Mouse (Mus musculus) lung, adult 2 months (tissue): ENCODE data around the gene Kif1bp. TPM values are rescaled to one million over a fixed set of nuclear protein-coding genes. Genes with fewer than 3 reads are reported as not detected.

Experiments
- DNase-seq: peaks from one replicate; pipeline ENCODE4 v3.0.0; 2022
- H3K4me1 ChIP-seq: fragments of 200-500 bp; 2 replicates; pipeline ENCODE4 v1.6.1; 2011; ENCODE audit warnings: low read length; ENCODE audit not compliant: control insufficient read depth, insufficient read depth
- H3K4me3 ChIP-seq: fragments of 200-500 bp; replicated peaks from 2 replicates; pipeline ENCODE3; 2011; ENCODE audit warnings: low read depth, mild to moderate bottlenecking, control low read depth, low read length; ENCODE audit errors: extremely low read depth
- CTCF ChIP-seq: fragments of 200-500 bp; IDR thresholded peaks from 2 replicates; pipeline ENCODE4 v1.5.1; 2011; ENCODE audit warnings: mild to moderate bottlenecking, low read length, control low read depth; ENCODE audit not compliant: insufficient read depth
- POLR2A ChIP-seq: fragments of 200-500 bp; IDR thresholded peaks from 2 replicates; pipeline ENCODE4 v1.6.1; 2011; ENCODE audit warnings: low read depth, mild to moderate bottlenecking, control low read depth, low read length, borderline replicate concordance; ENCODE audit errors: extremely low read depth
- WGBS: fragments of 180-500 bp; shearing (Covaris S2); methylation state at CpG from one replicate; pipeline ENCODE4 v1.1.7; 2018; 5-methylcytosine and 5-hydroxymethylcytosine counted together
- polyA plus RNA-seq: library from polyadenylated mRNA; depleted of rRNA; stranded (reverse); fragments of >200 nt; gene quantifications from 2 replicates; pipeline ENCODE4 v1.2.3, GENCODE M21; 2012

The Kif1bp gene
- polyA plus RNA-seq, 1 experiment, result 37.8 TPM

GRCm38 (mm10) chr10:62542507-62542906 lies 35.8 kb downstream of the Kif1bp start:
- WGBS, result 87% methylated on average over 12 of the region's 12 CpGs
- TF ChIP-seq POLR2A (no peak), CTCF (no peak)
- no peak for DNase-seq
- Histone ChIP-seq H3K4me3 (no peak overlapping the region), H3K4me1 (peaks cover 4% of the 10 kb centered on the region; the same call in 1 of the 2 replicates)

GRCm38 (mm10) chr10:62541499-62541898 lies 36.8 kb downstream of the Kif1bp start:
- no peak overlapping the region for H3K4me3 ChIP-seq
- peaks cover 1% of the 10 kb centered on the region; the same call in 1 of the 2 replicates for H3K4me1 ChIP-seq
- TF ChIP-seq CTCF, result no peak
- no peak for TF ChIP-seq POLR2A
- DNase-seq, result no peak
- 85% methylated on average over 12 of the region's 12 CpGs for WGBS

DNA sequence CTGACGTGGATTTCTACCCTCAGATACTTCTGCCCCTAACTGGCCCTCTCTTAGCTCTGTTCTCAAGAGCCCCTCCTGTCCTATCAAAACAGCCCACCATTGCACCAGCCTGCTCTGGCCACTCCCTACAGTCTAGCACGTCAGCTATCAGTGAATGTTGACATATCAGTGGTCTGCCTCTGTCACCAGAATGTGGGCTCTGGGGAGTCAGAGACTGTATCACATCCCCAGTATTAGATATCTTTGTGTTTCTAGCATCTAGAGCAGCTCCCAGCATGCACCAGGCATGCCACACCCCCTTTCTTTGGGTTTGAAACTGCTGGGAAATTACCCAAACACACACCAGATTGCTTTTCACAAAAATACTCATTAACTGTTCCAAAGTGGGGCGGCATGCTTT lies 37.5 kb downstream of the Kif1bp start:
- H3K4me1 ChIP-seq, result no peaks in the 10 kb centered on the region; the same call in 1 of the 2 replicates
- no peak for DNase-seq
- H3K4me3 ChIP-seq, result no peak overlapping the region
- 67% methylated on average over 3 of the region's 3 CpGs for WGBS
- TF ChIP-seq POLR2A, result no peak
- no peak for TF ChIP-seq CTCF

GRCm38 (mm10) chr10:62534509-62534908 lies 43.7 kb downstream of the Kif1bp start:
- Histone ChIP-seq H3K4me1 (peaks cover 17% of the 10 kb centered on the region), H3K4me3 (no peak overlapping the region)
- WGBS, result 58% methylated on average over 7 of the region's 7 CpGs
- no peak for DNase-seq
- TF ChIP-seq CTCF, result no peak
- no peak for TF ChIP-seq POLR2A

GRCm38 (mm10) chr10:62532832-62533231 lies 45.4 kb downstream of the Kif1bp start:
- no peak for DNase-seq
- Histone ChIP-seq H3K4me1 (peaks cover 17% of the 10 kb centered on the region), H3K4me3 (no peak overlapping the region)
- no peak for TF ChIP-seq POLR2A
- TF ChIP-seq CTCF, result no peak
- 31% methylated on average over 2 of the region's 2 CpGs for WGBS

DNA sequence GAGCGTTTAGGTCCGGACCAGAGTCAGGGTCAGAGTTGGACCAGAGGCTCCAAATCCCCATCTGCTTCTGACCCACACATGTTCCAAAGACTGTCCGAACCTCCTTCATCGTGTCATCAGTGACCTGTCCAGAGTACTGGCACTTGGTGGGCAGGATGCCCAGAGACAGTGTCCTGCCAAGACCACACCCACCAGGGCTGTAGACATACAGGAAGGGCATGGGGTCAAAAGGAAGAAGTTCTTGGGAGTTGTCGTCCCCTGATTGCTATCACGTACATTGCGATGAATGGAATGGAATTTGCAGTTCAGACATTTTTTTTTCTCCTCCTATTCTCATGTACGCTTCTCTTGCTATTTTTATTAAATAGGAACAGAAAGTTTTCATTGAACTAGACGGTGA lies 48.1 kb downstream of the Kif1bp start:
- H3K4me1 ChIP-seq, result peaks cover 17% of the 10 kb centered on the region
- H3K4me3 ChIP-seq, result no peak overlapping the region
- WGBS, result 34% methylated on average over 9 of the region's 9 CpGs
- peak; percentile 63 for DNase-seq
- no peak for TF ChIP-seq CTCF
- no peak for TF ChIP-seq POLR2A

GRCm38 (mm10) chr10:62527351-62527750 lies 50.9 kb downstream of the Kif1bp start, which contains the start of gene Srgn:
Srgn (minus strand) TSS chr10:62527451.
- DNase-seq, result no peak
- WGBS, result 74% methylated on average over 14 of the region's 14 CpGs
- H3K4me1 ChIP-seq, result peaks cover 8% of the 10 kb centered on the region; the same call in 1 of the 2 replicates
- H3K4me3 ChIP-seq, result peak within 1 kb of the TSS; percentile 48
- TF ChIP-seq CTCF (no peak), POLR2A (peak; percentile 38; the same call in 1 of the 2 replicates)

GRCm38 (mm10) chr10:62522346-62522950 lies 55.8 kb downstream of the Kif1bp start:
- DNase-seq, result no peak
- Histone ChIP-seq H3K4me3 (no peak overlapping the region), H3K4me1 (no peaks in the 10 kb centered on the region)
- 61% methylated on average over 7 of the region's 7 CpGs for WGBS
- TF ChIP-seq CTCF (no peak), POLR2A (no peak)

DNA sequence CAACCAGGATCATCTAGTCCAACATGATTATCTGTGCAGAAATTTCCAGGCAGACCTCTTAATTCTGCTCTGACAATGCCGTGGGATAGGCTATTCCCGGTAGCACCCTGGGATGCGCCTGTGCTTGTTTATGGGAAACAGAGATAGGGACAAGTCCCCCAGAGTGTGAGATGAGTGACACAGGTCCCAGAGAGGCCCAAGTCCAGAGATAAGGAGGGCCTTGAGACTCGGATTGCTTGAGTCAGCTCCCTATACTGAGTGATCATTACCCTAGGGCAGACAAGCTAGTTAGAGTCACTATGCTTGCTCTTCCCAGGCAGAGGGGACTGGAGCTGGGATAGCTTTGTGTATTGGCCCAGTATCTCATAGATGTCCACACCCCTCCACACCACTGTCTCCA lies 56.5 kb downstream of the Kif1bp start:
- TF ChIP-seq POLR2A (no peak), CTCF (no peak)
- H3K4me1 ChIP-seq, result no peaks in the 10 kb centered on the region
- DNase-seq, result no peak
- no peak overlapping the region for H3K4me3 ChIP-seq
- 34% methylated on average over 4 of the region's 4 CpGs for WGBS

GRCm38 (mm10) chr10:62520911-62521310 lies 57.3 kb downstream of the Kif1bp start:
- H3K4me1 ChIP-seq, result no peaks in the 10 kb centered on the region
- H3K4me3 ChIP-seq, result no peak overlapping the region
- no peak for DNase-seq
- WGBS, result 52% methylated on average over 2 of the region's 2 CpGs
- TF ChIP-seq POLR2A, result no peak
- no peak for TF ChIP-seq CTCF

- TF ChIP-seq POLR2A (no peak), CTCF (no peak)
- no peaks in the 10 kb centered on the region for H3K4me1 ChIP-seq
- H3K4me3 ChIP-seq, result no peak overlapping the region
- 56% methylated on average over 6 of the region's 6 CpGs for WGBS
- DNase-seq, result no peak
Measured at GRCm38 (mm10) chr10:62517511-62517910, 60.7 kb downstream of the Kif1bp start.
